Mouse (Mus musculus) kidney, embryonic 16.5 days (tissue): ENCODE data around the gene Trem3. TPM values are rescaled to one million over a fixed set of nuclear protein-coding genes. Genes with fewer than 3 reads are reported as not detected.

ENCODE experiments used
- polyA plus RNA-seq: library from polyadenylated mRNA; unstranded; fragments of >200 nt; fragmentation: Nextera tagmentation; extraction: Ambion mirVana; gene quantifications from 2 replicates; pipeline ENCODE4 v1.2.1, GENCODE M21; 2015

Gene Trem3
- polyA plus RNA-seq, 1 experiment from 2014 or later: 0.21 TPM

Other genes starting within 250 kb of the Trem3 start
- gene 1700122O11Rik, start 209.5 kb upstream of the Trem3 start, polyA plus RNA-seq: not detected in 2 replicates
- gene 1700067P10Rik, start 158.5 kb upstream of the Trem3 start, polyA plus RNA-seq: not detected in 2 replicates
- not detected in 2 replicates for gene 9830107B12Rik, start 101.5 kb upstream of the Trem3 start, polyA plus RNA-seq
- 0.15 TPM in 1 of 2 replicates, not detected in the other for gene A530064D06Rik, start 80.5 kb upstream of the Trem3 start, polyA plus RNA-seq
- gene Trem1, start 15.0 kb upstream of the Trem3 start, polyA plus RNA-seq: 0.14 TPM in 1 of 2 replicates, not detected in the other
- gene Treml4, start 16.5 kb downstream of the Trem3 start, polyA plus RNA-seq: 0.41 and 0.46 TPM in 2 replicates
- gene Treml2, start 51.7 kb downstream of the Trem3 start, polyA plus RNA-seq: 0.09 and 0.32 TPM in 2 replicates
- gene B430306N03Rik, start 68.4 kb downstream of the Trem3 start, polyA plus RNA-seq: 0.17 and 0.25 TPM in 2 replicates
- 1.8 and 2.4 TPM in 2 replicates for gene Trem2, start 98.6 kb downstream of the Trem3 start, polyA plus RNA-seq
- gene Treml1, start 112.1 kb downstream of the Trem3 start, polyA plus RNA-seq: 0.59 and 0.66 TPM in 2 replicates
- 16.6 and 18.9 TPM in 2 replicates for gene Nfya, start 162.1 kb downstream of the Trem3 start, polyA plus RNA-seq
- gene Oard1, start 162.2 kb downstream of the Trem3 start, polyA plus RNA-seq: 70.2 and 77.9 TPM in 2 replicates
- 2.6 and 2.7 TPM in 2 replicates for gene Apobec2, start 185.2 kb downstream of the Trem3 start, polyA plus RNA-seq
- gene Tspo2, start 203.7 kb downstream of the Trem3 start, polyA plus RNA-seq: 1.7 and 2.0 TPM in 2 replicates
- 8.3 and 8.8 TPM in 2 replicates for gene Unc5cl, start 207.1 kb downstream of the Trem3 start, polyA plus RNA-seq